Mouse (Mus musculus) bone marrow macrophage, adult 2 months (primary cell): ENCODE results near the gene Nlrp6. TPM values are rescaled to one million over a fixed set of nuclear protein-coding genes. Genes with fewer than 3 reads are reported as not detected.
A peak's percentile ranks its signal among the peaks of the same experiment; 100 is the strongest.

Experiments used
- H3K27ac ChIP-seq: 2 replicates; pipeline ENCODE4 v1.5.1; 2012; ENCODE audit warnings: low read depth, low read length; ENCODE audit not compliant: insufficient read depth
- H3K4me1 ChIP-seq: 2 replicates; pipeline ENCODE4 v1.6.1; 2012; ENCODE audit warnings: low read length; ENCODE audit not compliant: control insufficient read depth, insufficient read depth
- H3K4me3 ChIP-seq: 2 replicates; pipeline ENCODE4 v1.5.1; 2012; ENCODE audit warnings: mild to moderate bottlenecking, low read length, moderate library complexity; ENCODE audit not compliant: insufficient read depth
- CTCF ChIP-seq: IDR thresholded peaks from 2 replicates; pipeline ENCODE4 v1.5.1; 2012; ENCODE audit warnings: low read depth, mild to moderate bottlenecking, low read length, moderate library complexity
- POLR2A ChIP-seq: IDR thresholded peaks from 2 replicates; pipeline ENCODE4 v1.6.1; 2012; ENCODE audit warnings: mild to moderate bottlenecking, low read depth, low read length, borderline replicate concordance
- polyA plus RNA-seq: library from polyadenylated mRNA; stranded (reverse); fragments of >200 nt; gene quantifications from 2 replicates; pipeline ENCODE4 v1.2.4, GENCODE M21; 2012; ENCODE audit not compliant: missing spikeins, insufficient read depth, insufficient read length

Nlrp6 gene
- polyA plus RNA-seq, 1 experiment = not detected

GRCm38 (mm10) chr7:140938896-140939295 is 18.2 kb downstream of the Nlrp6 start:
- H3K4me3 ChIP-seq = no peak overlapping the region
- peaks cover 21% of the 10 kb centered on the region for H3K4me1 ChIP-seq
- TF ChIP-seq POLR2A (no peak), CTCF (no peak)
- no peak overlapping the region for H3K27ac ChIP-seq

- H3K4me3 ChIP-seq = no peak overlapping the region
- no peak overlapping the region for H3K27ac ChIP-seq
- peaks cover 21% of the 10 kb centered on the region for H3K4me1 ChIP-seq
- TF ChIP-seq CTCF (no peak), POLR2A (no peak)
These were observed 19.0 kb downstream of the Nlrp6 start for GRCm38 (mm10) chr7:140939669-140940171.

GRCm38 (mm10) chr7:140941222-140942051 is 20.7 kb downstream of the Nlrp6 start, which contains the start of gene Pgghg:
Gene Pgghg, plus strand, starts transcription at chr7:140941391.
- H3K27ac ChIP-seq = peak within 1 kb of the TSS; percentile 98
- TF ChIP-seq CTCF (peak; percentile 66), POLR2A (peak; percentile 70)
- H3K4me3 ChIP-seq = peak within 1 kb of the TSS; percentile 68
- peaks cover 23% of the 10 kb centered on the region for H3K4me1 ChIP-seq

- peak overlapping the region; percentile 88 for H3K27ac ChIP-seq
- TF ChIP-seq CTCF (no peak), POLR2A (no peak)
- peak overlapping the region; percentile 61 for H3K4me3 ChIP-seq
- peaks cover 32% of the 10 kb centered on the region for H3K4me1 ChIP-seq
These were observed 21.6 kb downstream of the Nlrp6 start for GRCm38 (mm10) chr7:140942341-140942740.

- Histone ChIP-seq H3K27ac (peak overlapping the region; percentile 88; the same call in 1 of the 2 replicates), H3K4me3 (no peak overlapping the region), H3K4me1 (peaks cover 36% of the 10 kb centered on the region)
- no peak for TF ChIP-seq POLR2A
- TF ChIP-seq CTCF = no peak
These were observed 22.1 kb downstream of the Nlrp6 start for GRCm38 (mm10) chr7:140942811-140943210.

- TF ChIP-seq CTCF (no peak), POLR2A (no peak)
- peaks cover 41% of the 10 kb centered on the region for H3K4me1 ChIP-seq
- H3K27ac ChIP-seq = no peak overlapping the region
- no peak overlapping the region for H3K4me3 ChIP-seq
These were observed 22.7 kb downstream of the Nlrp6 start for GRCm38 (mm10) chr7:140943356-140943755.

- no peak for TF ChIP-seq CTCF
- no peak for TF ChIP-seq POLR2A
- H3K4me1 ChIP-seq = peaks cover 42% of the 10 kb centered on the region
- H3K4me3 ChIP-seq = no peak overlapping the region
- no peak overlapping the region for H3K27ac ChIP-seq
These were observed 23.5 kb downstream of the Nlrp6 start for GRCm38 (mm10) chr7:140944236-140944635.

GRCm38 (mm10) chr7:140945247-140945646 is 24.5 kb downstream of the Nlrp6 start:
- H3K4me3 ChIP-seq = no peak overlapping the region
- H3K4me1 ChIP-seq = peaks cover 42% of the 10 kb centered on the region
- no peak for TF ChIP-seq POLR2A
- no peak for TF ChIP-seq CTCF

GRCm38 (mm10) chr7:140946311-140946710 is 25.6 kb downstream of the Nlrp6 start:
- peaks cover 45% of the 10 kb centered on the region for H3K4me1 ChIP-seq
- no peak for TF ChIP-seq POLR2A
- TF ChIP-seq CTCF = no peak
- no peak overlapping the region for H3K4me3 ChIP-seq
- no peak overlapping the region for H3K27ac ChIP-seq

More at GRCm38 (mm10) chr7:140945247-140945646, 24.5 kb downstream of the Nlrp6 start:
- no peak overlapping the region for H3K27ac ChIP-seq

GRCm38 (mm10) chr7:140946980-140947379 is 26.3 kb downstream of the Nlrp6 start:
- H3K4me3 ChIP-seq = no peak overlapping the region
- H3K4me1 ChIP-seq = peaks cover 50% of the 10 kb centered on the region
- no peak overlapping the region for H3K27ac ChIP-seq
- no peak for TF ChIP-seq CTCF
- no peak for TF ChIP-seq POLR2A
